Mouse (Mus musculus) cortical plate, adult 2 months (tissue): ENCODE measurements around the gene Mcoln1.

ENCODE experiments used
- CTCF ChIP-seq: fragments of 200-500 bp; IDR thresholded peaks from 2 replicates; pipeline ENCODE4 v1.5.1; 2011; ENCODE audit warnings: mild to moderate bottlenecking, control low read depth, low read length; ENCODE audit not compliant: insufficient read depth; ENCODE audit errors: extremely low read depth
- POLR2A ChIP-seq: fragments of 200-500 bp; IDR thresholded peaks from 2 replicates; pipeline ENCODE4 v1.6.1; 2011; ENCODE audit warnings: mild to moderate bottlenecking, low read length, control low read depth; ENCODE audit not compliant: insufficient read depth; ENCODE audit errors: extremely low read depth

DNA sequence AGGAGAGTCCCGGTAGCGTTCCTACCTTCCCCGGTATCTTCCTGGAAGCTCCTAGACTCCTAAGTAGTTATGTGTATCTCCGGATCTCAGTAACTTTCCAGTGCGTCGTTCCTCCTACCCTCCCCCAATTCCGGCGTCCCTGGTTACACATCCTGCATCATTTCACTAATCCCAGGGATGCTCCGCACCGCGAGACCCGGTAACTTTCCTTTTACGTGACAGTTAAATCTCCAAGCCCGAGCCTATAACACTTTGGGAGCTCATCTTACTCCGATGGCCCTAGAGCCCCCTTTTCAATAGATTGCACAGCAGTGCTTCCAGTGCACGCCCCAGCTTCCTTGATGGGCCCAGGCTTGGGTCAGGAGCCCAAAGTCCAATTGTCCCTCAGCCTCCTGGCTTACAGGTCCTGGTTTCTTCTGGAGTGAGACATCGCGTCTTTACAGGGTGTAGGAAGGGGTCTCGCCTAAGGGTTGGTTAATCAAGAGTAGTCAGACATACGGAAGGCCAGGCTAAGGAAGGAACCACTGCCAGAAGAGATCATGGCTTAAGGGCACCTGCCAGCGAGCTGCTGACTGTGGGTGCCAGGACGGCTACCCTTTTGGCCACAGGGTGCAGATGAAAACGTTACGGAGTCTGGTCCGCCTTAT, 15.6 kb downstream of the Mcoln1 start:
- TF ChIP-seq POLR2A, result no peak
- no peak for TF ChIP-seq CTCF
